Mouse (Mus musculus) adipose tissue, adult 10 weeks (tissue): ENCODE measurements around the gene Vmn2r54. TPM values are rescaled to one million over a fixed set of nuclear protein-coding genes. Genes with fewer than 3 reads are reported as not detected.

Experiments used
- polyA plus RNA-seq: library from polyadenylated mRNA; stranded (reverse); fragments of 350-450 nt; fragmentation: Illumina TruSeq; extraction: RNeasy Lipid Tissue Mini Kit (QIAGEN cat#74804); gene quantifications from one replicate; pipeline ENCODE4 v1.2.3, GENCODE M21; 2014; ENCODE audit warnings: low read depth, low replicate concordance

Vmn2r54 gene
- not detected for polyA plus RNA-seq

GRCm38 (mm10) chr7:12640219-12640618, at the start of gene Vmn2r54:
Gene Vmn2r54, minus strand, starts transcription at chr7:12640319.

DNA sequence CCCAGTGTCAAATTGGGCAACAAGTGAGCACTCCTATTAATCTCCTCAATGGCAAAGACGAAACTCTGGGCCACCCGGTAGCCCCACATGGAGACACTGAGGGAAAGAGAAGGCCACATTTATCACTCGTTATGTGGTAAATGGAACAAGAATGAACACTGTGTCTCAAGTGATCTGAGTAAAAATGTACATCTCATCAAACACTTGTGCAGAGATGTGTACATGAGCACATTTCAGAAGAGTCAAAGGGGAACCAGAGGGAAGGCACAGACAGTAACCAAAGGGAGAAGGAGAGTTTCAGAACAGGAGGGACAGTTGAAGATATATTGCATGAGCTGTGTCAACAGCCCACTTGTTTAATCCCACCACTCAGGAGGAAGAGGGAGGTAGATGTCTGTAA, 44.8 kb upstream of the Vmn2r54 start, which contains the start of gene Vmn2r55:
Vmn2r55 (minus strand) TSS at position 101 of the 400 bp plus-strand sequence.

DNA sequence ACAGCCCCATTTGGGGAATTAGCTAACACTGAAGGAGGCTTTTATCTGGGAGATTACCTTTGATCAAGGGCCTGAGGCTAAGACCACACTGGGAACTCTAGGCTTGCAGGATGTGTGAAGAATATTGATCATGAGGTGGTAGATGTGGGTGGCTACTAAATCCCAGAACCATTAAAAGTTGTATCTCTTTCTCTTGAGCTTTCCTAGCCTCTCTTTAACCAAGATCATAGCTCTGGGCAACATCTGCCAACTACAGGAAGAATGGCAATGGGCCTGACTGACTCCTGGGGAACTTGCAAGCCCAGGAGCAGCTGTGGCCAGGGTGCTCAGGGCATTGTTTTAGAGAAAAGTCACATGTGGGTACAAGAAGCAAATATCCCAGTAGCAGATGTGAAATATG, 31.4 kb downstream of the Vmn2r54 start, which contains the start of gene Vmn2r53:
Vmn2r53 (minus strand) TSS at position 101 of the 400 bp plus-strand sequence.

Other genes starting within 250 kb of the Vmn2r54 start
- 1.8 TPM for gene Zfp551, start 217.6 kb downstream of the Vmn2r54 start, polyA plus RNA-seq
- 7.8 TPM for gene Zfp606, start 162.0 kb downstream of the Vmn2r54 start, polyA plus RNA-seq
- gene 2900092C05Rik, start 127.8 kb downstream of the Vmn2r54 start, polyA plus RNA-seq: 1.0 TPM
- not detected for gene Vmn2r53, start 31.5 kb downstream of the Vmn2r54 start, polyA plus RNA-seq
- not detected for gene Vmn2r55, start 44.7 kb upstream of the Vmn2r54 start, polyA plus RNA-seq
- gene Vmn2r56, start 94.7 kb upstream of the Vmn2r54 start, polyA plus RNA-seq: not detected
- 7.2 TPM for gene Zscan18, start 163.3 kb upstream of the Vmn2r54 start, polyA plus RNA-seq
- gene Zfp329, start 178.5 kb upstream of the Vmn2r54 start, polyA plus RNA-seq: 10.0 TPM
- 29.2 TPM for gene Zfp110, start 194.4 kb upstream of the Vmn2r54 start, polyA plus RNA-seq
- 3.2 TPM for gene Zfp128, start 240.9 kb upstream of the Vmn2r54 start, polyA plus RNA-seq